ENCODE assay signal across 1 mouse cellular context in genomic region chr5:30072377-30072776, GRCm38 (mm10).
TF ChIP-seq lines count a peak whose summit lies in the region.

No protein-coding gene starts in this region.

TF ChIP-seq in ES-E14, 5 proteins besides CTCF, POLR2A, EP300 and RAD21 (continued from another document):
- no peak; the same call in 1 of the 2 replicates for TF ChIP-seq ZNF384 (IDR thresholded peaks at IDR 0.05; ENCODE audit: low read depth, low read length)
